Mouse (Mus musculus) layer of hippocampus, postnatal 14 days (tissue): ENCODE measurements around the gene Lrp3. TPM values are rescaled to one million over a fixed set of nuclear protein-coding genes. Genes with fewer than 3 reads are reported as not detected.

Source experiments
- DNase-seq, 2 experiments: peaks; one replicate each; pipeline ENCODE4 v3.0.0; 2021 to 2022; ENCODE audit warnings: low spot score in 2 of 2, mixed read lengths in 1 of 2
- total RNA-seq, 2 experiments: library from RNA; stranded (reverse); gene quantifications; 2 replicates each; pipeline ENCODE4 v1.2.3; 2021

Gene Lrp3
- total RNA-seq, 2 experiments from 2014 or later, result 75.0 to 75.7 TPM

- DNase-seq, result no peak
These were observed 18.3 kb downstream of the Lrp3 start for GRCm38 (mm10) chr7:35197022-35197421.

GRCm38 (mm10) chr7:35191276-35191675, 24.0 kb downstream of the Lrp3 start:
- DNase-seq, result no peak

- no peak for DNase-seq
These were observed 25.6 kb downstream of the Lrp3 start for GRCm38 (mm10) chr7:35189699-35190098.

- no peak for DNase-seq
These were observed 29.3 kb downstream of the Lrp3 start, which contains the start of gene Slc7a10 for GRCm38 (mm10) chr7:35185889-35186569. Gene Slc7a10 (plus strand): TSS chr7:35186385.

GRCm38 (mm10) chr7:35184833-35185724, 30.2 kb downstream of the Lrp3 start:
- peak in 1 of 2 experiments; percentile 62 for DNase-seq

- no peak for DNase-seq
These were observed 38.6 kb downstream of the Lrp3 start for GRCm38 (mm10) chr7:35176412-35177381.

GRCm38 (mm10) chr7:35175533-35175932, 39.8 kb downstream of the Lrp3 start:
- DNase-seq, result no peak

GRCm38 (mm10) chr7:35172519-35172918, 42.8 kb downstream of the Lrp3 start:
- DNase-seq, result no peak

- peak; percentile 69 to 86 for DNase-seq
These were observed 43.4 kb downstream of the Lrp3 start for GRCm38 (mm10) chr7:35171867-35172382.

GRCm38 (mm10) chr7:35169341-35169740, 46.0 kb downstream of the Lrp3 start:
- DNase-seq, result peak; percentile 90 to 92

GRCm38 (mm10) chr7:35167925-35168324, 47.4 kb downstream of the Lrp3 start:
- DNase-seq, result no peak

- DNase-seq, result no peak
These were observed 48.3 kb downstream of the Lrp3 start for GRCm38 (mm10) chr7:35166988-35167387.

- DNase-seq, result no peak
These were observed 51.2 kb downstream of the Lrp3 start for GRCm38 (mm10) chr7:35164131-35164530.

GRCm38 (mm10) chr7:35163600-35163999, 51.7 kb downstream of the Lrp3 start:
- no peak for DNase-seq

GRCm38 (mm10) chr7:35162443-35162842, 52.9 kb downstream of the Lrp3 start:
- DNase-seq, result no peak

- DNase-seq, result no peak
These were observed 57.8 kb downstream of the Lrp3 start for GRCm38 (mm10) chr7:35157512-35157911.

- DNase-seq, result no peak
These were observed 58.5 kb downstream of the Lrp3 start for GRCm38 (mm10) chr7:35156561-35157477.

- no peak for DNase-seq
These were observed 60.8 kb downstream of the Lrp3 start for GRCm38 (mm10) chr7:35154449-35154848.

- DNase-seq, result no peak
These were observed 64.4 kb downstream of the Lrp3 start for GRCm38 (mm10) chr7:35150860-35151259.
